Mouse (Mus musculus) midbrain, embryonic 16.5 days (tissue): Measurements from ENCODE around the gene Mfap2. TPM values are rescaled to one million over a fixed set of nuclear protein-coding genes. Genes with fewer than 3 reads are reported as not detected.

Source experiments
- ATAC-seq: fragments of 200-750 bp; cut with Nextera tagmentation; 2 replicates; pipeline ENCODE4 v1.8.0; 2017; ENCODE audit warnings: moderate TSS enrichment
- H3K27ac ChIP-seq: fragments of 300-500 bp; sonication (generic); 2 replicates; pipeline ENCODE4 v1.5.1; 2014; ENCODE audit warnings: mild to moderate bottlenecking, low read length, mixed read lengths
- H3K27me3 ChIP-seq: fragments of 300-500 bp; sonication (generic); 2 replicates; pipeline ENCODE4 v1.6.1; 2014; ENCODE audit warnings: low read depth, low read length, mixed read lengths; ENCODE audit not compliant: control insufficient read depth, insufficient read depth
- H3K36me3 ChIP-seq: fragments of 300-500 bp; sonication (generic); 2 replicates; pipeline ENCODE4 v1.6.1; 2014; ENCODE audit warnings: mild to moderate bottlenecking, low read length, moderate library complexity, mixed read lengths; ENCODE audit not compliant: control insufficient read depth, insufficient read depth
- H3K4me1 ChIP-seq: fragments of 300-500 bp; sonication (generic); 2 replicates; pipeline ENCODE4 v1.6.1; 2014; ENCODE audit warnings: mild to moderate bottlenecking, low read length, mixed read lengths; ENCODE audit not compliant: control insufficient read depth, insufficient read depth
- H3K4me2 ChIP-seq: fragments of 300-500 bp; sonication (generic); 2 replicates; pipeline ENCODE4 v1.6.1; 2014; ENCODE audit warnings: mild to moderate bottlenecking, low read length, mixed read lengths
- H3K4me3 ChIP-seq: fragments of 300-500 bp; sonication (generic); 2 replicates; pipeline ENCODE4 v1.5.1; 2014; ENCODE audit warnings: low read depth, mild to moderate bottlenecking, low read length, moderate library complexity, mixed read lengths
- H3K9ac ChIP-seq: fragments of 300-500 bp; sonication (generic); 2 replicates; pipeline ENCODE4 v1.6.1; 2014; ENCODE audit warnings: low read depth, low read length, mixed read lengths
- H3K9me3 ChIP-seq: fragments of 300-500 bp; sonication (generic); replicated peaks from 2 replicates; pipeline ENCODE4 v1.6.1; 2014; ENCODE audit warnings: mild to moderate bottlenecking, low read length, mixed read lengths; ENCODE audit not compliant: control insufficient read depth, poor library complexity, severe bottlenecking
- WGBS: fragments of 180-500 bp; shearing (Covaris S2); extraction: QIAGEN DNeasy Blood & Tissue Kit; methylation state at CpG from one replicate; pipeline ENCODE4 v1.1.7; 2014; 5-methylcytosine and 5-hydroxymethylcytosine counted together
- polyA plus RNA-seq: library from polyadenylated mRNA; unstranded; fragments of >200 nt; fragmentation: Nextera tagmentation; extraction: Ambion mirVana; gene quantifications from 2 replicates; pipeline ENCODE4 v1.2.1, GENCODE M21; 2015

Mfap2 gene
- polyA plus RNA-seq, 1 experiment from 2014 or later = 121 TPM

- no peaks in the 10 kb centered on the region for H3K4me1 ChIP-seq
- no peak overlapping the region for H3K9ac ChIP-seq
- no peak overlapping the region for H3K27ac ChIP-seq
- H3K27me3 ChIP-seq = no peaks in the 10 kb centered on the region
- peaks cover 50% of the 10 kb centered on the region for H3K36me3 ChIP-seq
- no peaks in the 10 kb centered on the region for H3K9me3 ChIP-seq
- no peak overlapping the region for H3K4me3 ChIP-seq
- no peak overlapping the region for H3K4me2 ChIP-seq
- no peak for ATAC-seq
- WGBS = 83% methylated on average over 13 of the region's 13 CpGs
Measured at GRCm38 (mm10) chr4:140971691-140972090, 38.5 kb upstream of the Mfap2 start.

- Histone ChIP-seq H3K27ac (no peak overlapping the region), H3K36me3 (peaks cover 69% of the 10 kb centered on the region), H3K4me2 (no peak overlapping the region)
Measured at GRCm38 (mm10) chr4:140974408-140974807, 35.8 kb upstream of the Mfap2 start.

GRCm38 (mm10) chr4:140975356-140975755 is 34.9 kb upstream of the Mfap2 start:
- Histone ChIP-seq H3K36me3 (peaks cover 64% of the 10 kb centered on the region), H3K27ac (no peak overlapping the region), H3K9me3 (no peaks in the 10 kb centered on the region), H3K4me1 (no peaks in the 10 kb centered on the region), H3K4me2 (no peak overlapping the region), H3K27me3 (no peaks in the 10 kb centered on the region), H3K9ac (no peak overlapping the region), H3K4me3 (no peak overlapping the region)
- WGBS = 94% methylated on average over 7 of the region's 7 CpGs
- no peak for ATAC-seq

More at GRCm38 (mm10) chr4:140974408-140974807, 35.8 kb upstream of the Mfap2 start:
- H3K4me1 ChIP-seq = no peaks in the 10 kb centered on the region
- ATAC-seq = no peak
- no peak overlapping the region for H3K9ac ChIP-seq
- WGBS = 95% methylated on average over 6 of the region's 6 CpGs
- no peaks in the 10 kb centered on the region for H3K27me3 ChIP-seq
- H3K9me3 ChIP-seq = no peaks in the 10 kb centered on the region
- H3K4me3 ChIP-seq = no peak overlapping the region

GRCm38 (mm10) chr4:140977278-140977677 is 32.9 kb upstream of the Mfap2 start:
- no peak overlapping the region for H3K27ac ChIP-seq
- H3K9ac ChIP-seq = no peak overlapping the region
- H3K4me3 ChIP-seq = no peak overlapping the region
- ATAC-seq = no peak
- H3K4me2 ChIP-seq = no peak overlapping the region
- WGBS = 87% methylated on average over 10 of the region's 10 CpGs
- H3K27me3 ChIP-seq = no peaks in the 10 kb centered on the region
- peaks cover 46% of the 10 kb centered on the region for H3K36me3 ChIP-seq
- no peaks in the 10 kb centered on the region for H3K9me3 ChIP-seq
- H3K4me1 ChIP-seq = no peaks in the 10 kb centered on the region

GRCm38 (mm10) chr4:140977886-140978692 is 32.1 kb upstream of the Mfap2 start:
- Histone ChIP-seq H3K36me3 (peaks cover 42% of the 10 kb centered on the region), H3K4me3 (no peak overlapping the region), H3K27ac (no peak overlapping the region), H3K9ac (no peak overlapping the region), H3K27me3 (no peaks in the 10 kb centered on the region), H3K4me2 (no peak overlapping the region), H3K4me1 (no peaks in the 10 kb centered on the region), H3K9me3 (no peaks in the 10 kb centered on the region)
- ATAC-seq = no peak
- WGBS = 93% methylated on average over 14 of the region's 14 CpGs

- H3K4me1 ChIP-seq = peaks cover 4% of the 10 kb centered on the region; the same call in 1 of the 2 replicates
- H3K4me2 ChIP-seq = no peak overlapping the region
- no peak overlapping the region for H3K4me3 ChIP-seq
- H3K9ac ChIP-seq = no peak overlapping the region
- ATAC-seq = no peak
- H3K9me3 ChIP-seq = no peaks in the 10 kb centered on the region
- H3K27ac ChIP-seq = no peak overlapping the region
- no peaks in the 10 kb centered on the region for H3K27me3 ChIP-seq
- 85% methylated on average over 2 of the region's 2 CpGs for WGBS
- H3K36me3 ChIP-seq = peaks cover 22% of the 10 kb centered on the region
Measured at GRCm38 (mm10) chr4:140981605-140982004, 28.6 kb upstream of the Mfap2 start.

- 69% methylated on average over 4 of the region's 4 CpGs for WGBS
- no peaks in the 10 kb centered on the region for H3K27me3 ChIP-seq
- H3K36me3 ChIP-seq = peaks cover 15% of the 10 kb centered on the region
- no peak for ATAC-seq
- no peak overlapping the region for H3K9ac ChIP-seq
- H3K4me2 ChIP-seq = no peak overlapping the region
- no peaks in the 10 kb centered on the region for H3K9me3 ChIP-seq
- no peak overlapping the region for H3K27ac ChIP-seq
- H3K4me3 ChIP-seq = no peak overlapping the region
- H3K4me1 ChIP-seq = peaks cover 10% of the 10 kb centered on the region
Measured at GRCm38 (mm10) chr4:140982808-140983207, 27.4 kb upstream of the Mfap2 start.

GRCm38 (mm10) chr4:140983442-140983841 is 26.8 kb upstream of the Mfap2 start:
- Histone ChIP-seq H3K27me3 (no peaks in the 10 kb centered on the region), H3K4me3 (no peak overlapping the region), H3K27ac (0 out of 2 replicates have a peak overlapping the region, but pooled peaks have one; percentile 30), H3K4me1 (peaks cover 16% of the 10 kb centered on the region), H3K36me3 (peaks cover 9% of the 10 kb centered on the region), H3K9ac (0 out of 2 replicates have a peak overlapping the region, but pooled peaks have one; percentile 42), H3K9me3 (no peaks in the 10 kb centered on the region), H3K4me2 (no peak overlapping the region)
- WGBS = 16% methylated on average over 9 of the region's 9 CpGs
- ATAC-seq = no peak

- Histone ChIP-seq H3K4me1 (peaks cover 27% of the 10 kb centered on the region), H3K4me3 (no peak overlapping the region), H3K4me2 (no peak overlapping the region), H3K27me3 (no peaks in the 10 kb centered on the region), H3K36me3 (no peaks in the 10 kb centered on the region), H3K9ac (no peak overlapping the region), H3K9me3 (no peaks in the 10 kb centered on the region), H3K27ac (no peak overlapping the region)
- 88% methylated on average over 6 of the region's 6 CpGs for WGBS
- no peak for ATAC-seq
Measured at GRCm38 (mm10) chr4:140984544-140984943, 25.7 kb upstream of the Mfap2 start.
